Mouse (Mus musculus): ENCODE results near the gene Lnpep. TPM values are rescaled to one million over a fixed set of nuclear protein-coding genes. Genes with fewer than 3 reads are reported as not detected.
"Not testable (repeated sequence)": the region's sequence is repeated elsewhere in the genome, so short reads cannot be mapped to it uniquely, and the experiment has no call there.

Lnpep gene
- polyA plus RNA-seq, 1 experiment, result 21.1 TPM

GRCm38 (mm10) chr17:17506677-17507076, 118.2 kb downstream of the Lnpep start:
- TF ChIP-seq POLR2A (IDR thresholded peaks at IDR 0.05; ENCODE audit: extremely low read depth, insufficient read depth, low read length) (no peak), CTCF (IDR thresholded peaks at IDR 0.05; ENCODE audit: extremely low read depth, insufficient read depth, low read length) (no peak)
- Histone ChIP-seq H3K27ac (ENCODE audit: insufficient read depth, low read length) (no peak overlapping the region), H3K4me3 (ENCODE audit: insufficient read depth, low read length) (no peak overlapping the region), H3K4me1 (ENCODE audit: control insufficient read depth, insufficient read depth, low read length) (no peaks in the 10 kb centered on the region)

GRCm38 (mm10) chr17:17499278-17499677, 125.6 kb downstream of the Lnpep start:
- TF ChIP-seq POLR2A (IDR thresholded peaks at IDR 0.05; ENCODE audit: extremely low read depth, insufficient read depth, low read length) (no peak), CTCF (IDR thresholded peaks at IDR 0.05; ENCODE audit: extremely low read depth, insufficient read depth, low read length) (no peak)

DNA sequence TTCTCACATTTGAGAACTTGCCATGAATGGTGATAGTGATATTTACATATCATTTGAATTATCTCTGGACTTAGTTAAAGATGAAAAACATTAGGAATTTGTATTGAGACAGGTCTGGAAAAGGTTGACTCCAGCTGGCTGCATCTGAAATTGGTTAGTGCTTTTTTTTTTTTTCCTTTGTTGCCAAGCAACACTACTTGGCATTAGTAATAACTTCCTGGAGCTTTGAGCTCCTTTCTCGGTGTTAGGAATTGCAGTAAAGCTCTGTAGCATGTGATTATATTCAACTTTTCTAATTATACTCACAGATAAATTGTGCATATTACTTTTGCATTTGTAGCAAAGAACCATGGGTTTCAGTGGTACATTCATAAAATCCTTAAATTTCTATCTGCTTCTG, 126.0 kb downstream of the Lnpep start:
- Histone ChIP-seq H3K27ac (ENCODE audit: insufficient read depth, low read length) (no peak overlapping the region), H3K4me1 (ENCODE audit: control insufficient read depth, insufficient read depth, low read length) (peaks cover 1% of the 10 kb centered on the region; the same call in 1 of the 2 replicates), H3K4me3 (ENCODE audit: insufficient read depth, low read length) (no peak overlapping the region)
- no peak for TF ChIP-seq CTCF (IDR thresholded peaks at IDR 0.05; ENCODE audit: extremely low read depth, insufficient read depth, low read length)
- TF ChIP-seq POLR2A (IDR thresholded peaks at IDR 0.05; ENCODE audit: extremely low read depth, insufficient read depth, low read length), result no peak

More at GRCm38 (mm10) chr17:17499278-17499677, 125.6 kb downstream of the Lnpep start:
- Histone ChIP-seq H3K27ac (ENCODE audit: insufficient read depth, low read length) (no peak overlapping the region), H3K4me1 (ENCODE audit: control insufficient read depth, insufficient read depth, low read length) (peaks cover 1% of the 10 kb centered on the region; the same call in 1 of the 2 replicates), H3K4me3 (ENCODE audit: insufficient read depth, low read length) (no peak overlapping the region)

DNA sequence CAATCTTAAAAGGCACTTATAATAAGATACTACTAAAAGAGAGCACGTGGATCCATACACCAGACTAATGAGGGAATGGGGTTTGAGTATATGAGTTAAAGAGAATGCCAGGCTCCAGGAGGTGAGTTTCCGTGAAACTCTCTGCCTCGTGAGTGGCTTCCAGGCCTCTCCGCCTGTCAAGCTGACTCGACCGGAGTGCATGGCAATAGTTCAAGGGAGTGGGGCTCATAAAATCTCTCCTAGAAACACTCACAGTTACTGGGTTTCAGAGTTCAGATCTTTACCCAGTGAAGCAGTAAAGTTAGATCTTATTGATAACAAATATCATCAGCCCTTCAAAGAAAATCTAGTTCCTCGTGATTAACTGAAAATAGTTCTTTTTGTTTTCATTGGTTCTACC, 128.1 kb downstream of the Lnpep start:
- Histone ChIP-seq H3K27ac (ENCODE audit: insufficient read depth, low read length) (no peak overlapping the region), H3K4me1 (ENCODE audit: control insufficient read depth, insufficient read depth, low read length) (peaks cover 1% of the 10 kb centered on the region; the same call in 1 of the 2 replicates), H3K4me3 (ENCODE audit: insufficient read depth, low read length) (no peak overlapping the region)
- TF ChIP-seq POLR2A (IDR thresholded peaks at IDR 0.05; ENCODE audit: extremely low read depth, insufficient read depth, low read length), result no peak
- no peak for TF ChIP-seq CTCF (IDR thresholded peaks at IDR 0.05; ENCODE audit: extremely low read depth, insufficient read depth, low read length)

- not testable (repeated sequence) for H3K4me1 ChIP-seq (ENCODE audit: control insufficient read depth, insufficient read depth, low read length); H3K4me3 ChIP-seq (ENCODE audit: insufficient read depth, low read length); H3K27ac ChIP-seq (ENCODE audit: insufficient read depth, low read length)
These were observed 128.6 kb downstream of the Lnpep start for GRCm38 (mm10) chr17:17496234-17496633.

DNA sequence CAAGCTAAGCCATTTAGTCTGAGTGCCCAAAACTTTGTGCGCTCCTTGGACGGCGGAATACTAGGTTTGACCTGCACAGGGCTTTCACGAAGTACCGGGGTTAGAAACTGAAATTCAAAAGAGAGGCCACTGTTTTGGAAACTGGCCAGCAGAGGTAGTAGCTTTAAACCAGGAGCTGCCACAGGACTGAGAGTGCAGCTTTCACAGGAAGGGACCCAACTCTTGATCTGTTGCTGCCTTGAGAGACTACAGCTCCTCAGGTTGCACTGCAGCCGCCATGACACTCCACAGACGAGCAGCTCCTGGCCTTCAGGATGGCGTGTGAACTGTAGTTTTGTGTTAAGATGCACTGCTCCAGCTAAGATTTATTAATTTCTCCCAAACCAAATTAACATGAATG, 132.7 kb downstream of the Lnpep start:
- no peak for TF ChIP-seq POLR2A (IDR thresholded peaks at IDR 0.05; ENCODE audit: extremely low read depth, insufficient read depth, low read length)
- TF ChIP-seq CTCF (IDR thresholded peaks at IDR 0.05; ENCODE audit: extremely low read depth, insufficient read depth, low read length), result no peak
- H3K27ac ChIP-seq (ENCODE audit: insufficient read depth, low read length), result no peak overlapping the region
- no peak overlapping the region for H3K4me3 ChIP-seq (ENCODE audit: insufficient read depth, low read length)
- no peaks in the 10 kb centered on the region for H3K4me1 ChIP-seq (ENCODE audit: control insufficient read depth, insufficient read depth, low read length)

GRCm38 (mm10) chr17:17491622-17492001, 133.2 kb downstream of the Lnpep start:
- no peak overlapping the region for H3K4me3 ChIP-seq (ENCODE audit: insufficient read depth, low read length)
- TF ChIP-seq POLR2A (IDR thresholded peaks at IDR 0.05; ENCODE audit: extremely low read depth, insufficient read depth, low read length), result no peak
- TF ChIP-seq CTCF (IDR thresholded peaks at IDR 0.05; ENCODE audit: extremely low read depth, insufficient read depth, low read length), result no peak
- H3K27ac ChIP-seq (ENCODE audit: insufficient read depth, low read length), result no peak overlapping the region
- H3K4me1 ChIP-seq (ENCODE audit: control insufficient read depth, insufficient read depth, low read length), result no peaks in the 10 kb centered on the region

DNA sequence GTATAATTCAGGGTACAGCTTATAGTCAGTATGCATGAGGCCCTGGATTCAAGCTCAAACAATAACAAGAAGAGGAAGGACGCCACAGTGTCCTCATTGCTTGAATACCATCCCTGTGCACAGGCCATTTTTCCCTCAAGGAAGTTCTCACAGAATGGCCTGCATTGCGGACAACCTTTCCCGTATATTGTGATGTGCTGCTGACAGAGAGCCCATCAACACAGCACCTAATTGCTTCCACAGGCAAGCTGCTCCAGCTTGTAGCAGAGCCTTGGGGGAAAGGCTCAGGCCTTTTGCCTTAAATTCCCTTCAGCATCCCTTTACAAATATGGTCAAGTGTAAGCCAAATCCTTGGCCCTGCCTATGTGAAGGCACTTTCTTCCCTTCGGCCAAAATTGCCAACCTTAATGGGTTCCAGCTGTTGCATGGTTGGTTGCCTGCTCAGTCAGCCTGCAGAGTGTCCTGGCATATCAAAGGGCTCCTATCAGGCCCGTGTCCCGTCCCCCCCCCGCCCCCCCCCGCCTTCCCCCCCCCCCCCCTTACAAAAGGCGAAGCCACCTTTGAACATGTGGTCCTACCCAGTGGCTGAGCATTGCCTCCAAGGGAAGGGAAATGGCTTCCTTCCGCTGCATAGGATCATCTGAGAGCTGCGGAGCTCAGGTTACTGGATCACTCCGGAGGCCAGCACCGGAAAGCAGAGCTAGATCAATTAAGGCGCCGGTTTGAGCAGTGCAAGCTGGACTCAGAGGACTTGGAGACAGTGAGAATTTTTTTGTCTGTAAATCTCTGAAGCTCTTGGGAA, 133.8 kb downstream of the Lnpep start:
- TF ChIP-seq POLR2A (IDR thresholded peaks at IDR 0.05; ENCODE audit: extremely low read depth, insufficient read depth, low read length), result no peak
- no peak for TF ChIP-seq CTCF (IDR thresholded peaks at IDR 0.05; ENCODE audit: extremely low read depth, insufficient read depth, low read length)
- H3K27ac ChIP-seq (ENCODE audit: insufficient read depth, low read length), result no peak overlapping the region
- H3K4me3 ChIP-seq (ENCODE audit: insufficient read depth, low read length), result no peak overlapping the region
- no peaks in the 10 kb centered on the region for H3K4me1 ChIP-seq (ENCODE audit: control insufficient read depth, insufficient read depth, low read length)

- H3K27ac ChIP-seq (ENCODE audit: insufficient read depth, low read length), result no peak overlapping the region
- H3K4me3 ChIP-seq (ENCODE audit: insufficient read depth, low read length), result no peak overlapping the region
- H3K4me1 ChIP-seq (ENCODE audit: control insufficient read depth, insufficient read depth, low read length), result no peaks in the 10 kb centered on the region
- TF ChIP-seq POLR2A (IDR thresholded peaks at IDR 0.05; ENCODE audit: extremely low read depth, insufficient read depth, low read length) (no peak), CTCF (IDR thresholded peaks at IDR 0.05; ENCODE audit: extremely low read depth, insufficient read depth, low read length) (no peak)
These were observed 139.1 kb downstream of the Lnpep start for GRCm38 (mm10) chr17:17485789-17486188.

Other genes starting within 250 kb of the Lnpep start
- gene Lix1, start 222.4 kb downstream of the Lnpep start, polyA plus RNA-seq (2012; rRNA removed), result 46.0 and 46.7 TPM in 2 replicates
- gene Vmn2r90, start 78.7 kb upstream of the Lnpep start, polyA plus RNA-seq (2012; rRNA removed), result not detected in 2 replicates
- 92.5 and 111 TPM in 2 replicates for gene Spaca6, start 202.1 kb upstream of the Lnpep start, polyA plus RNA-seq (2012; rRNA removed)
- 0.58 and 0.61 TPM in 2 replicates for gene Has1, start 230.2 kb upstream of the Lnpep start, polyA plus RNA-seq (2012; rRNA removed)

Measured in cortical plate, adult 2 months (tissue).